Mouse (Mus musculus) frontal cortex, adult 2 months (tissue): ENCODE measurements around the gene E130218I03Rik. TPM values are rescaled to one million over a fixed set of nuclear protein-coding genes. Genes with fewer than 3 reads are reported as not detected.

ENCODE experiments used
- DNase-seq, 2 experiments: peaks; one replicate each; pipeline ENCODE4 v3.0.0; 2022; ENCODE audit warnings: low spot score in 1 of 2; ENCODE audit errors: extremely low spot score in 1 of 2
- polyA plus RNA-seq: library from polyadenylated mRNA; depleted of rRNA; stranded (reverse); fragments of >200 nt; gene quantifications from 2 replicates; pipeline ENCODE4 v1.2.3, GENCODE M21; 2012; rRNA removed

Gene E130218I03Rik
- polyA plus RNA-seq, 1 experiment, result not detected

DNA sequence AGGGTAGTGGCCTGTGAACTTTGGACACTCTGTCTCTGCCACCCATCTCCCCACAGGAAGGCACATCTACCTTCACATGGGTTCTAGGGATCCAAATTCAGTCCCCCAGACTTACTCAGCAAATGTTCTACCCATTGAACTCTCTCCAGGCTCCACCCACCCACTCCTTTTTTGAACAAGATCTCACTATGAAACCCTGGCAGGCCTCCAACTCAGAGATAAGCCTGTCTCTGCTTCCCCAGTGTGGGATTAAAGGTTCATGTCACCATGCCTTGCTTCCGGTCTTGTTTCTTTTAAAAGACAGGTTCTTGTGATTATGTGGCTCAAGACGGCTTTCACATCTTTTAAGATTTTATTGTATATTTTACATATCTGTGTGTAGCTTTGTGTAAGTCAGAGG is 41.5 kb downstream of the E130218I03Rik start:
- DNase-seq, result no peak

DNA sequence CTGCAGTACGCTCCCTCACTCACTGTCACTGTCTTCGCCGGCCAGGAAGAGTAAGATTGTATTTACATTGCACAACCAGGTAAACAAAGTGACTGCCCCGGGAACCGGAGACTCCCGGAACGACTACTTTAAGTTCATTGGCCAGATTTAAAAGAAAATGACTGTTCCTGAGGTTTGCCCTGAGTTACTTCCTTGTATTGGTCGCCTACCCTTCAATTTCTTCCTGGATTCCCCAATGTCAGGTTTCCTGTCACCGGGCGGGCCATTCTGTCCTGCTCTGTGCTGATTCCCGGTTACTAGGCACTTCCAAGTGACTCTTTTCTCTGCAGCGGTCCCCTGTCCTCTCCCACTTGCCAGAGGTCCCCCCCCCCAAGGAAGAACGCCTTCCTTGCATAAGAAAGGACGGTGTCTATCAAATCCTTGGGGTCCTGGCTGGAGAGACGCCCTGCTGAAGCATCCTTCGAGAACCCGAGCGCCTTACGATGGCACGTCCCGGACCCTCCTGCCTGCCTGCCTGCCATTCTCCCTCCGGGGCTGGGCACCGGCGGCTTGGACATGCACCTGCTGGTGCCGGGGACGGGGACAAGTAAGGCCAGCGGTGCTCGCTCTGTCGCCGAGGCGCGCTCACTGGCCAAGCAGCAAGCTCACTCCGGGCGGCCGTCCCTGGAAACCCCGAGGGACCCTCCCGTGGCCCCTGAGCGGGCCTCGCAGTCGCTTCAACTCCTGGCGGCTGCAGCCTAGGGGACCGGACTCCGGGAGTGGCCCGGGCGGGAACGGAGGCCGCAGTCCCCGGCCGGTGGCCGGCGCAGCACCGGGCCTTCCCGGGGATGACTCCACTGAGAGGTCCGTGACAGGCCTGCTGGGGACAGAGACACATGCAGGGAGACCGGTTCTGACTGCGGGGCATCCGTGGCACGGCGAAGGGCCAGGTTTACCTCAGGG is 43.0 kb downstream of the E130218I03Rik start:
- no peak for DNase-seq

GRCm38 (mm10) chr4:134287168-134287564 is 43.7 kb downstream of the E130218I03Rik start:
- peak; percentile 84 to 96 for DNase-seq

GRCm38 (mm10) chr4:134287575-134288025 is 44.1 kb downstream of the E130218I03Rik start, which contains the start of gene Pdik1l:
Gene Pdik1l, minus strand, starts transcription at chr4:134287895.
- peak; percentile 44 to 76 for DNase-seq

DNA sequence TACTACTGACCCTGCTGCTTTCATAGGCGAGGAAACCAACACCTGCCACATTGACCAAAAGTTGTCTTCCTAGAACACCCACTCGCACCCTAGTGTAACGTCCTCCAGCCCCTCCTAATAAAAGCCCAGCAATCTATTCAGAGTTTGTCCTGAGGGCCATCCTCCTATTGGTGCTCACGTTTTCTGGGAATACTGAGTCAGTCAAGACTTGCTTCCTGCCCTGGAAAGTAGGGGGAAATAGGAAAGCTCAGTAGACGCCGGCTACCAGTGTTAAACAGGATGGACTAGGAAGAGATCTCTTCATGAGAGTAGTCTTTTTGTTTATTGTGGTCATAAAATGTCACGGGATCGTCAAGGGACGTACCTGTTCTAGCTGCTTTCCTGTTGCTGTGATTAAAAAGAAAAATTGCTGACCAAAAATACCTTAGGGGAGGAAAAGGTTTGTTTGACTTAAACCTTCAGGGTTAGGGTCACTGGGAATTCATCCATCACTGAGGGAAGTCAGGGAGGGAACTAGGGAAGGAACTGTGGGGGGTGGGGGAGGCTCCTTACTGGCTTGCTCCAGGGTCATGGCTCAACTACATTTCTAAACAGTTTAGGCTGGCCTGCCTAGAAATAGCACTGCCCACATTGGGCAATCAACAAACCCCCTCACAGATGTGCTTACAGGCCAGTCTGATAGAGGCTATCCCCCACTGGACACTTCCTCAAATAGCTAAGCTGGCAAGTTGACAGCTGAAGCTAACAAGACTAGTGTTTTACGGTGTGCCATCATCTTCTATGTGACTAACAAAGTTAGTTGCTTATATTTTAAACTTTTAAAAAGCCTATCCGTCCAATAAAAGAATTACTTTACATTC is 45.2 kb downstream of the E130218I03Rik start:
- no peak for DNase-seq

- peak in 1 of 2 experiments; percentile 79 for DNase-seq
These were observed 48.6 kb downstream of the E130218I03Rik start for GRCm38 (mm10) chr4:134292067-134292466.

DNA sequence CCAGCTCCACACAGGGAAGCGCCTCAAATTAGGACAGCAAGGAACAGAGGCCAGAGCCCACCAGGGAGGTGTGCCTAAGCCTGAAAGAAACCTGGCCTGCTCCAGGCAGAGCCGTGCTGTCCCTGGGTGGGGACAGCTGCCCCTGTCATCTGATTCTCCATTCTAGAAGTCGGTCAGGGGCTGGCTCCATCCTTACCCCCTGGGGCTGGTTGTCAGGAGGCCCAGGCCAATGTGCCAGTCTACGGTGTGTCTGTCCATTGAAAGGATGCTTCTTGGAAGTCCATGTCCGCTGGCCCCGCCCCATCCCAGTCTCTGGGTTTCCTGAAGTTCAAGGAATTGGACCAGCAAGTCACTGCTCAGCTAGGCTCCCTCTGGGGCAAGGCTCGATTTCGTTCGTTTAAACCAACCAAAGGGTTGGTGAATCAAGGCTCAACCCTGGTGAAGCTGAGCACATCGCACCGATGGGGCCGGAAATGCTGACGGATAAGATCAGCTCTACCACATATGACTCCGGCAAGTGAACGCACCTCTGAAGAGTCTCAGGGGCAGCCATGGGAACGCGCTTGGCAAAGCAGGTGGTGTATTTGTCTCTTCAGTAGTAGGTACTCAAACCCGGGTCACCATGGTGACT is 49.7 kb downstream of the E130218I03Rik start:
- DNase-seq, result no peak

GRCm38 (mm10) chr4:134293692-134294163 is 50.3 kb downstream of the E130218I03Rik start:
- DNase-seq, result no peak

Other genes starting within 250 kb of the E130218I03Rik start
- 54.8 and 56.5 TPM in 2 replicates for gene Dhdds, start 242.7 kb upstream of the E130218I03Rik start, polyA plus RNA-seq
- not detected in 2 replicates for gene Lin28a, start 224.8 kb upstream of the E130218I03Rik start, polyA plus RNA-seq
- gene Zfp683, start 189.8 kb upstream of the E130218I03Rik start, polyA plus RNA-seq, result not detected in 2 replicates
- 2.6 TPM in 2 replicates for gene Crybg2, start 182.8 kb upstream of the E130218I03Rik start, polyA plus RNA-seq
- 5.6 and 7.1 TPM in 2 replicates for gene Cd52, start 148.6 kb upstream of the E130218I03Rik start, polyA plus RNA-seq
- 42.6 and 43.1 TPM in 2 replicates for gene Ubxn11, start 141.1 kb upstream of the E130218I03Rik start, polyA plus RNA-seq
- gene Sh3bgrl3, start 114.9 kb upstream of the E130218I03Rik start, polyA plus RNA-seq, result 415 and 538 TPM in 2 replicates
- gene Cep85, start 56.5 kb upstream of the E130218I03Rik start, polyA plus RNA-seq, result 18.1 and 25.0 TPM in 2 replicates
- 0.04 TPM in 1 of 2 replicates, not detected in the other for gene Gm7534, start 40.7 kb upstream of the E130218I03Rik start, polyA plus RNA-seq
- 0.10 and 0.19 TPM in 2 replicates for gene Catsper4, start 16.3 kb upstream of the E130218I03Rik start, polyA plus RNA-seq
- gene Cnksr1, start 5.3 kb upstream of the E130218I03Rik start, polyA plus RNA-seq, result 0.36 and 0.44 TPM in 2 replicates
- 10.0 and 11.3 TPM in 2 replicates for gene Zfp593, start 1.9 kb downstream of the E130218I03Rik start, polyA plus RNA-seq
- not detected in 2 replicates for gene Gm30191, start 3.3 kb downstream of the E130218I03Rik start, polyA plus RNA-seq
- gene Grrp1, start 10.4 kb downstream of the E130218I03Rik start, polyA plus RNA-seq, result 7.4 and 7.9 TPM in 2 replicates
- gene Pdik1l, start 44.2 kb downstream of the E130218I03Rik start, polyA plus RNA-seq, result 8.5 and 8.9 TPM in 2 replicates
- gene Trim63, start 71.5 kb downstream of the E130218I03Rik start, polyA plus RNA-seq, result 0.15 and 0.36 TPM in 2 replicates
- gene Slc30a2, start 99.5 kb downstream of the E130218I03Rik start, polyA plus RNA-seq, result 0.29 and 0.58 TPM in 2 replicates
- 30.3 and 32.1 TPM in 2 replicates for gene Extl1, start 140.2 kb downstream of the E130218I03Rik start, polyA plus RNA-seq
- 11.4 and 12.4 TPM in 2 replicates for gene Pafah2, start 152.7 kb downstream of the E130218I03Rik start, polyA plus RNA-seq
- gene Stmn1, start 224.7 kb downstream of the E130218I03Rik start, polyA plus RNA-seq, result 976 and 1,019 TPM in 2 replicates